Mouse (Mus musculus): ENCODE measurements around the gene Ctsw. TPM values are rescaled to one million over a fixed set of nuclear protein-coding genes. Genes with fewer than 3 reads are reported as not detected.
"Not testable (repeated sequence)": the region's sequence is repeated elsewhere in the genome, so short reads cannot be mapped to it uniquely, and the experiment has no call there.

Gene Ctsw
- total RNA-seq, 2 experiments from 2014 or later, result 2.5 to 4.9 TPM

GRCm38 (mm10) chr19:5489721-5490120 lies 21.4 kb upstream of the Ctsw start:
- DNase-seq (ENCODE audit: extremely low spot score in 1 of 2, low spot score in 2 of 2), result peak in 1 of 2 experiments; percentile 16
- intact Hi-C loops (cut with DNase I), result not testable (repeated sequence)

GRCm38 (mm10) chr19:5488878-5489571 lies 20.7 kb upstream of the Ctsw start:
- intact Hi-C loops (cut with DNase I), result no loop called here
- DNase-seq (ENCODE audit: extremely low spot score in 1 of 2, low spot score in 2 of 2), result peak; percentile 97 to 99

GRCm38 (mm10) chr19:5487768-5488550 lies 19.7 kb upstream of the Ctsw start, which contains the start of gene Mus81:
TSS of gene Mus81 (minus strand) at chr19:5488402.
- intact Hi-C loops (cut with DNase I), result no loop called here
- peak; percentile 93 to 97 for DNase-seq (ENCODE audit: extremely low spot score in 1 of 2, low spot score in 2 of 2)

- intact Hi-C loops (cut with DNase I), result no loop called here
- peak in 1 of 2 experiments; percentile 17 for DNase-seq (ENCODE audit: extremely low spot score in 1 of 2, low spot score in 2 of 2)
These were observed 18.5 kb upstream of the Ctsw start for GRCm38 (mm10) chr19:5486771-5487170.

GRCm38 (mm10) chr19:5486286-5486685 lies 18.0 kb upstream of the Ctsw start:
- peak in 1 of 2 experiments; percentile 67 for DNase-seq (ENCODE audit: extremely low spot score in 1 of 2, low spot score in 2 of 2)
- intact Hi-C loops (cut with DNase I), result no loop called here

GRCm38 (mm10) chr19:5485821-5486220 lies 17.5 kb upstream of the Ctsw start:
- peak in 1 of 2 experiments; percentile 34 for DNase-seq (ENCODE audit: extremely low spot score in 1 of 2, low spot score in 2 of 2)
- intact Hi-C loops (cut with DNase I), result no loop called here

GRCm38 (mm10) chr19:5485371-5485770 lies 17.1 kb upstream of the Ctsw start:
- peak in 1 of 2 experiments; percentile 40 for DNase-seq (ENCODE audit: extremely low spot score in 1 of 2, low spot score in 2 of 2)
- intact Hi-C loops (cut with DNase I), result no loop called here

GRCm38 (mm10) chr19:5484496-5484895 lies 16.2 kb upstream of the Ctsw start:
- DNase-seq (ENCODE audit: extremely low spot score in 1 of 2, low spot score in 2 of 2), result no peak
- intact Hi-C loops (cut with DNase I), result no loop called here

GRCm38 (mm10) chr19:5483386-5484359 lies 15.4 kb upstream of the Ctsw start:
- intact Hi-C loops (cut with DNase I), result no loop called here
- peak in 1 of 2 experiments; percentile 38 for DNase-seq (ENCODE audit: extremely low spot score in 1 of 2, low spot score in 2 of 2)

- DNase-seq (ENCODE audit: extremely low spot score in 1 of 2, low spot score in 2 of 2), result no peak
- intact Hi-C loops (cut with DNase I), result no loop called here
These were observed 13.1 kb upstream of the Ctsw start for GRCm38 (mm10) chr19:5481398-5481797.

GRCm38 (mm10) chr19:5480016-5480415 lies 11.7 kb upstream of the Ctsw start:
- intact Hi-C loops (cut with DNase I), result no loop called here
- no peak for DNase-seq (ENCODE audit: extremely low spot score in 1 of 2, low spot score in 2 of 2)

- DNase-seq (ENCODE audit: extremely low spot score in 1 of 2, low spot score in 2 of 2), result no peak
- intact Hi-C loops (cut with DNase I), result no loop called here
These were observed 9.5 kb upstream of the Ctsw start for GRCm38 (mm10) chr19:5477668-5478300.

GRCm38 (mm10) chr19:5477004-5477667 lies 8.8 kb upstream of the Ctsw start:
- intact Hi-C loops (cut with DNase I), result no loop called here

GRCm38 (mm10) chr19:5475069-5475714 lies 6.9 kb upstream of the Ctsw start:
- DNase-seq (ENCODE audit: extremely low spot score in 1 of 2, low spot score in 2 of 2), result no peak
- intact Hi-C loops (cut with DNase I), result no loop called here

More at GRCm38 (mm10) chr19:5477004-5477667, 8.8 kb upstream of the Ctsw start:
- no peak for DNase-seq (ENCODE audit: extremely low spot score in 1 of 2, low spot score in 2 of 2)

- DNase-seq (ENCODE audit: extremely low spot score in 1 of 2, low spot score in 2 of 2), result peak in 1 of 2 experiments; percentile 77
- intact Hi-C loops (cut with DNase I), result no loop called here
These were observed 6.2 kb upstream of the Ctsw start for GRCm38 (mm10) chr19:5474281-5475068.

GRCm38 (mm10) chr19:5473720-5474119 lies 5.4 kb upstream of the Ctsw start, which contains the start of gene Efemp2:
TSS of gene Efemp2 (plus strand) at chr19:5473954.
- intact Hi-C loops (cut with DNase I), result no loop called here
- DNase-seq (ENCODE audit: extremely low spot score in 1 of 2, low spot score in 2 of 2), result peak in 1 of 2 experiments; percentile 90

GRCm38 (mm10) chr19:5472857-5473256 lies 4.5 kb upstream of the Ctsw start:
- intact Hi-C loops (cut with DNase I), result no loop called here
- DNase-seq (ENCODE audit: extremely low spot score in 1 of 2, low spot score in 2 of 2), result no peak

Measured in left cerebral cortex, postnatal 10 days (tissue).